Mouse (Mus musculus) cortical plate, adult 2 months (tissue): ENCODE data around the gene Ccnb1. TPM values are rescaled to one million over a fixed set of nuclear protein-coding genes. Genes with fewer than 3 reads are reported as not detected.

Experiments
- H3K27ac ChIP-seq: fragments of 200-500 bp; 2 replicates; pipeline ENCODE4 v1.5.1; 2012; ENCODE audit warnings: low read length, control low read depth, inconsistent platforms; ENCODE audit not compliant: insufficient read depth
- H3K4me1 ChIP-seq: fragments of 200-500 bp; 2 replicates; pipeline ENCODE4 v1.6.1; 2011; ENCODE audit warnings: low read length; ENCODE audit not compliant: control insufficient read depth, insufficient read depth
- H3K4me3 ChIP-seq: fragments of 200-500 bp; 2 replicates; pipeline ENCODE4 v1.5.1; 2011; ENCODE audit warnings: mild to moderate bottlenecking, low read length, control low read depth; ENCODE audit not compliant: insufficient read depth
- CTCF ChIP-seq: fragments of 200-500 bp; IDR thresholded peaks from 2 replicates; pipeline ENCODE4 v1.5.1; 2011; ENCODE audit warnings: mild to moderate bottlenecking, control low read depth, low read length; ENCODE audit not compliant: insufficient read depth; ENCODE audit errors: extremely low read depth
- POLR2A ChIP-seq: fragments of 200-500 bp; IDR thresholded peaks from 2 replicates; pipeline ENCODE4 v1.6.1; 2011; ENCODE audit warnings: mild to moderate bottlenecking, low read length, control low read depth; ENCODE audit not compliant: insufficient read depth; ENCODE audit errors: extremely low read depth
- polyA plus RNA-seq: library from polyadenylated mRNA; depleted of rRNA; stranded (reverse); fragments of >200 nt; gene quantifications from 2 replicates; pipeline ENCODE4 v1.2.3, GENCODE M21; 2012

Ccnb1 gene
- polyA plus RNA-seq, 1 experiment: 1.3 TPM

DNA sequence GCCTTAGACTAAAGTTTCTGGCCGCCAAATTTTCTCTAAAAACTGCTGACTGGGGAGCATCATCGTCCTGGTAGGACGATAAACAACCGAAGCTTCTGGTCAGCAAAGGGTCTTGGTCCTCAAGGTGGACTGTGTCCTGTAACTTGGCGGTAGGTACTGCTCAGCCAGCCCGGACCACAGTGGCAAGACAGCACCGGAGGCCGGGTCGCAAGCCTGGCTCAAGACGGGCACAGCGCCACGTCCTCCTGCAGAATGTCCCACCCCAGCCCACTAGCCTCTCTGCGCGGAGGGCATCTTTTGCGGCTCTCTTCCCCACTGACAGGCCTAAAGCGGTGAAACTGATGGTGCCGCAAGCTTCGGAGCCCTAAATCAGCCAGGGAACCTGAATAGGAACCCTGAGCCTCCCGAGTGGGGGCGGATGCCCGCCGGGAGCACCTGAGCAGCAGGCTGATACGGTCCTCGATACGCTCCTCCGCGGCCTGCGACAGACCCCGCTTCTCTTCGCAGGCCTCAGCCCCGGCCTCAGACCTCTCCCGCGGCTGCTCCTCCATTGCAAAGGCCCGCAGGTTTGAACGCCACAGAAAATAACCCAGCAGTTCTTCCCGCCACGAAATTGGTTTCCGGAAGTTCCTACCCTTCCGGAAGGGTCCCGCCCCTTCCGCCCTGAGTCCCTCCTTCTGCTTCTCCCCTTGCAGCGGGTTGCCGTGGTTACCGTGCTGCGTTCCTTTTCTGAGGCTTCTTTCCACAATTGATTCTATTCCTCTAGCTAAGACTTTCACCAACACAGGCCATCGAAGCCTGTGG is 10.9 kb downstream of the Ccnb1 start, which contains the start of gene Cenph:
Cenph (minus strand) TSS at position 648 of the 804 bp plus-strand sequence.
- Histone ChIP-seq H3K4me1 (no peaks in the 10 kb centered on the region), H3K27ac (no peak within 1 kb of the TSS), H3K4me3 (peak within 1 kb of the TSS; percentile 37)
- peak; percentile 36; the same call in 1 of the 2 replicates for TF ChIP-seq POLR2A
- TF ChIP-seq CTCF: no peak

DNA sequence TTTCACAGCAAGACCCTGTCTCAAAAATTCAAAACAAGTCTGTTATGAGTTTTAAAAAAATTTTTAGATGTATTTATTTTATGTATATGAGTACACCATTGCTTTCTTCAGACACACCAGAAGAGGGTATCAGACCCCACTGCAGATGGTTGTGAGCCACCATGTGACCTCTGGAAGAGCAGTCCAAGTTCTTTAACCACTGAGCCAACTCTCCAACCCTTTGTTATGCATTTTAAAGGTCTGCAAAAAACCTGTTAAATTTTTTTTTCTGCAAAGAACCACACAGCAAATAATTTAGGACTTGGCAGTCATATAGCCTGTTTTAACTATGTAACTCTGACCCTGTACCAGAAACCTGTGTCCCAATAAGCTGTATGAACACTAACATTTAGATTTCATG is 11.7 kb downstream of the Ccnb1 start:
- H3K27ac ChIP-seq: no peak overlapping the region
- no peak for TF ChIP-seq POLR2A
- H3K4me3 ChIP-seq: no peak overlapping the region
- H3K4me1 ChIP-seq: no peaks in the 10 kb centered on the region

DNA sequence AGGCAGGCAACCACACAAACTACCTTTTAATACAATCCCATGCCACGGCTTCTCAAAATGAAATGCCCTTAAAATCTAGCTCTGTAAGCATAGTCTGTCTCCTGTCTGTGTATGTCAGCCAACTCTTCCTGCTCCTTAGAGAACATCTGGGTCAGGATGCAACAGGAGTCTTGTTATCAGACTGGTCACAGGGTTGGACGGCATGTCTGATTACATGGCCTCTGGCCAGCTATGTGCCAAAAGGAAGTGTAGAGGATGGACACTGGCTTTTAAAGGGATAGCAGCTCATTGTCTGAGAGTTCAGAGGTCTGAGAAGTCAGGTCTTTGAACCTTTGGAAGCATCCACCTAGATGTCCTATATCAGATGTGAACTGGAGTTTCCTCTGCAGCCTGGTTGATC is 31.0 kb downstream of the Ccnb1 start:
- no peaks in the 10 kb centered on the region for H3K4me1 ChIP-seq
- no peak overlapping the region for H3K4me3 ChIP-seq
- no peak overlapping the region for H3K27ac ChIP-seq
- TF ChIP-seq CTCF (no peak), POLR2A (no peak)

DNA sequence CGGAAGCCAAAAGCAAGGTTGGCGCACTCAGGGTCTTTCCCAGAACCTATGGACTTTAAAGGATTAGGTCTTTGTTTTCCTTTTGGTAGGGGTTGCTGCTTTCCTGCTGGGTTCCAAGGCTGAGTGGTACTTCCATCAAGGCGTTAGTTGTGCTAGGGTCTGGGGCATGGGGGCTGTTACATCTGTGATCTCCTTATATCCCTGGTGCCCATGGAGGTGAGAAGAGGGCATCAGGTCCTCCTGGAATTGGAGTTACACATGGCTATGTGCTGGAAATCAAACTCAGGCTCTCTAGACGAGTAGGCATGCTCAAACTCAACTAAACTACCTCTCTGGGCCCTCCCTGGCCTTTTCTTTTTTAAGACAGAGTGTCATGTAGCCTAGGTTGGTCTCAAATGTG is 32.2 kb downstream of the Ccnb1 start:
- no peaks in the 10 kb centered on the region for H3K4me1 ChIP-seq
- H3K4me3 ChIP-seq: no peak overlapping the region
- no peak overlapping the region for H3K27ac ChIP-seq
- TF ChIP-seq CTCF: no peak

DNA sequence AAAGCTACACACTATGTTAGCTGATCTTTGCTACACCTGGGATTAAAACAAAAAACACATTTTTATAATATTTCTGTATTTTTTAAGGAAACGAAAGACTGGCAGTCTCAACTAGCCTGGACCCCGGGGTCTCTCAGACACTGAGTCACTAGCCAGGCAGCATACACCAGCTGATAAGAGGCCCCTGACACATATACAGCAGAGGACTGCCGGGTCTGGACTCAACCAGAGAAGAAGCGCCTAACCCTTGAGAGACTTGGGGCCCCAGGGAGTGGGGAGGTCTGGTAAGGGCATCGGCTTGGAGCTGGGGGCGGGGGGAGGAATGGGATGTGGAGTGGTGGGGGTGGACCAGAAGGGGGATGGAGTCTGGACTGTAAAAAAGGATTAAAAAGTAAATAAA is 33.4 kb downstream of the Ccnb1 start:
- H3K4me1 ChIP-seq: no peaks in the 10 kb centered on the region
- H3K4me3 ChIP-seq: no peak overlapping the region
- H3K27ac ChIP-seq: no peak overlapping the region
- TF ChIP-seq CTCF (no peak), POLR2A (no peak)

DNA sequence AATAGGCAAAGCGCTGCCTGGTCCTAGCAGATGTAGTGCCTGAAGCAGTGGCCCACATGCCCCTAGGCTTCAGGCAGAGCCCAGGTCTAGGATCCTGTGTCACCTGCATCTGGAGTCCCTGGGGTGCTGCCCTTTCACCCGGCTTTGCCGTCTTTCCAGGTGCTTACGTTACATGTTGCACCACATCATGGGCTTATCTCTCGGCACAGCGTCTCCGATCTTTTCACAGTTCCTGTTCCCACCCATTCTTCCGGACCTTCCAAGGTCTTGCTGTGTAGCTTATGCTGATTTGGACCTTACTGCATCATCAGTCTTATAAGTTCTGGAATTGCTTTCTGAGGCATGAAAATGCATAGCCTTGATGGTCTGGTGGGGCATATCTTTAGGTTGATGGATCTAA is 33.8 kb downstream of the Ccnb1 start:
- H3K4me1 ChIP-seq: no peaks in the 10 kb centered on the region
- no peak for TF ChIP-seq POLR2A
- TF ChIP-seq CTCF: no peak
- no peak overlapping the region for H3K27ac ChIP-seq
- no peak overlapping the region for H3K4me3 ChIP-seq

DNA sequence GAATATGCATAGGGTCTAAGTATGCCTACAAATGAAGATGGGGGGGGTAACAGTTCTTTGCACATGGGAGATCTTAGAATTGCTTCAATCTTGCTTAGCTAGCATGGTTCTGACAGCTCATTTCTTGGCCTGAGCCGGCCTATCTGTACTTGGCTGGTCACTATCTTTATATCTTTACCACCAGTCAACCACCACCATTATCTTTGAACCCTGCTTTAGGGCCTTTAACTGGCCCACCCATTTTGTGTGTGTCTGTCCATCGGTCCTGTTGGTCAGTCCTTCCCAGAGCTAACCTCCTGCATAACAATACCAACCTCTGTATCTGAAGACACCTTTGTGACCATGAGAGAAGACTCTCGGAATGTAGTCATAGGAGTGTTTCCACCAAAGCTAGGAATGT is 35.0 kb downstream of the Ccnb1 start:
- TF ChIP-seq POLR2A: no peak
- no peak for TF ChIP-seq CTCF
- Histone ChIP-seq H3K27ac (no peak overlapping the region), H3K4me3 (no peak overlapping the region), H3K4me1 (0 out of 2 replicates have a peak, but pooled peaks cover 1% of the 10 kb centered on the region)

DNA sequence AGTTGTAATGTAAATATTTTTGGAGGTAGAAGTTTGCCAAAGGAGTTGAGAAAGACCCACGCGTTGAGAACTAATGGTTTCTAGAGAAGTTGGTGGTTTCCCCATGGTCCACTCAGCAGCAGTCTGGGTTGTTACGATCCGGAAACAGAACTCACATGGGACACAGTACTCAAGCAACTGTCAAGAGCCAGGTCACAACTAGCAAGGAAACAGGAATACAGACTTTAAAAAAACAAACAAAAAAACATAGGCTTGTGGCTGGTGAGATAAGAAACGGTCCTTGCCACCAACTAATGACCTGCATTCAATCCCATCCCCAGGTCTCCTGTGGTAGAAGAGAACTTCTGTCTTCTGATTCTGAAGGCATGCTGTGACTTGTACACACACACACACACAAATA is 35.6 kb downstream of the Ccnb1 start:
- no peak overlapping the region for H3K27ac ChIP-seq
- H3K4me1 ChIP-seq: 0 out of 2 replicates have a peak, but pooled peaks cover 2% of the 10 kb centered on the region
- no peak overlapping the region for H3K4me3 ChIP-seq
- no peak for TF ChIP-seq POLR2A
- TF ChIP-seq CTCF: no peak

DNA sequence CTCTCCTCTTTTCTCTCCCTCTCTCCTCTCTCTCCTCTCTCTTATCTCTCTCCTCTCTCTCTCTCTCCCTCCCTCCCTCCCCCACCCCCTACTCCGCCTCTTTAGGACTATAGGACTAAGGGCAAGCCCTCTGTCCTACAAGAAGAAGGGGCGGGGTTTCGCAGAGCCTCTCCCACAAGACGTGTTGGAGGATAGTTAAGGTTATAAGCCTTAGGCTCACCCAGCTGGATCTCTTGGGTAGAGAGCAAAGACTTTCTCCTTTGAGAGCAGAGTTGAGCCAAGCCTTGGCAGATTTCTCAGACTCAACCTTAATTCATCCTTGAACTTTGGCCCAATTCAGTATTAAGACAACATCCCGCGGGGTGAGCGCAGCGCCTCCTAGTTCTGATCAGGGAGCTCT is 37.7 kb downstream of the Ccnb1 start:
- Histone ChIP-seq H3K27ac (no peak overlapping the region), H3K4me3 (no peak overlapping the region), H3K4me1 (0 out of 2 replicates have a peak, but pooled peaks cover 2% of the 10 kb centered on the region)
- TF ChIP-seq CTCF: no peak
- no peak for TF ChIP-seq POLR2A

DNA sequence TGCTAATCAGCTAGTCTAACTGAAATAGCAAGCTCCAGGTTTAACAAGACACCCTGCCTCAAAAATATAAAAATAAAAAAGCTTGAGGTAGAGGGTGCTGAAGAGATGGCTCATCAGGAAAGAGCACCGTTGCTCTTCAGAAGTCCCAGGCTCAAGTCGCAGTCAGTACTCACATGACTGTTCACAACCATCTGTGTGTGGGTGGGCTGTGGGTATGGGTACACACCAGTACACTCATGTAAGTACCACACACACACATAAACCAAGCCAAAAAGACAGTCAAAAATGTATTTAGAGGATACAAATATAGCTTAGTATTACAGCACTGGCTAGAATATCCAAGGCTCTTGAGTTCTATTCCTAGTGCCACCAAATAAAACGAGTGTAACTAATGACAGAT is 40.3 kb downstream of the Ccnb1 start:
- Histone ChIP-seq H3K4me3 (no peak overlapping the region), H3K4me1 (peaks cover 4% of the 10 kb centered on the region), H3K27ac (no peak overlapping the region)
- no peak for TF ChIP-seq CTCF
- no peak for TF ChIP-seq POLR2A
